Mouse (Mus musculus) kidney, adult 11 months (tissue): ENCODE results near the gene Glis1.
A peak's percentile ranks its signal among the peaks of the same experiment; 100 is the strongest.

Experiments used
- DNase-seq: peaks from one replicate; pipeline ENCODE4 v3.0.0; 2022

The Glis1 gene

GRCm38 (mm10) chr4:107434356-107435237, at the start of gene Glis1:
TSS of gene Glis1 (plus strand) at chr4:107434591.
- peak; percentile 82 for DNase-seq

DNA sequence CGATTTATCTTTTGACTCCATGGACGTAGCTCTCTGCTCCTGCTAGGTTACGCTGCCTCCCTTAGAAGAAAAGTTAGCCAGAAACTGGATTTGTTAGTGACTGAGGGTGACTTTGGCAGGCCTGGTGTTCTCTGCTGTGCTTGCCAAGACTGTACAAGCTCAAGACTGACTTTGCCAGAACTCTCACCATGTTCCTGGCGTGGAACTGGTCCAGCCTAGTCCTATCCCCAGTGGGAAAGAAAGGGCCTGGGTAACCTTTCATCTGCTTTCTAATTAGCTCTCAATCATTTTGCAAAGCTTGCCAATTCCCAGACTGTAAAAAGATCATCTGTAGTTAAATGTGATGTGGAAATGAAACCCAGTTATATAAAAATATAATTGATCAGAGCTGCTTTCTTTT, 47.4 kb upstream of the Glis1 start:
- DNase-seq, result peak; percentile 45

- no peak for DNase-seq
Measured at GRCm38 (mm10) chr4:107387465-107387864, 46.9 kb upstream of the Glis1 start.

DNA sequence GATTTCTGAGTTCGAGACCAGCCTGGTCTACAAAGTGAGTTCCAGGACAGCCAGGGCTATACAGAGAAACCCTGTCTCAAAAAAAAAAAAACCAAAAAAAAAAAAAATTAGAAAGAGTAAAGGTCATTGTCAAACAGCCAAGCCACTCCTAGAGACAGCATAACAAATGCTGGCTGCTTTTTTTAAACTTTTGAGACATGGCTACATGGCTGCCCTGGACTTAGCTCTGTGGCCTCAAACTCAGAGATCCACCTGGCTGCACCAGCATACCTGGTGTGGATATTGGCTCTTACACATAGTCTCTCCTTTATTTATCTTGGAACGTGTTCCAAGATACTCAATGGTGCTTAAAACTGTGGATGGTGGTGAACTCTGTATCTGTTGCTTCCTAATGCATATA, 46.1 kb upstream of the Glis1 start:
- DNase-seq, result peak; percentile 69

DNA sequence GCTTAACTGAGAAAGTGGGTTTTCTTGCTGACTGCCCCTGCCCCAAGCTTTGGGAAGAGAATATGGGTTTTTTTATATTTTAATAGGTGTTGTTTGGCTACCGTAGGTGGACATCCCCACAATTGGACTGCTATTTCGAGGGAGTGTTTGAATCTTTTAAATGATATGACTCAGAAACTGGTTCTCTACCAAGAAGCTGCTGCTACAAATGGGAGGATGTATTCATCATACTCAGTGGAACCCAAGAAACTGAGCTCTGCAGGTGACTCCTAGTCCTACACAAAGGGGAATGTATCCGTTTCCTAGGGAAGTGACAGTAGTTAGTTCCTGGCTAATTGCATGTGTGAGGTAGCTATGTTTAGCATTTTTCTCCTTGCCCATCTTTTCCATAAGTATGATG, 45.0 kb upstream of the Glis1 start:
- DNase-seq, result no peak

DNA sequence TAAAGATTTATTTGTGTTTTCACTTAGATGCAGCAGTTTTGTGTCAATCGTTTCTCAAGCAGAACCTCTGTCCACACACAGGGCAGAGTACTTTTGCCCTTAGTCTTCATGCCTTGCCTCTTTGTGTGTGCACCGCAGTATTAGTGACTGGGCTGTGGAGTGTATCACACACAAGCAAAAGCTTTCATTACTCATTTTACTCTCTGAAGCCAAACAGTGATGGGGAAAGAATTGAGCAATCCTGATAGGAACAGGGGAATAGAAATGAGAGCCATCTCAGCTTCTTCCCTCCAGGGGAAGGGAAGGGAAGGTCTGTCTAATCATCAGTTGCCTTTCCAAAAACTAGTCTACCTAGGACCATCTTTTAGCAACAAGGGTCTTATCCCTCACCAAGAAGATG, 40.6 kb upstream of the Glis1 start:
- no peak for DNase-seq

GRCm38 (mm10) chr4:107420202-107420601, 14.2 kb upstream of the Glis1 start:
- DNase-seq, result no peak

- DNase-seq, result no peak
Measured at GRCm38 (mm10) chr4:107421711-107422110, 12.7 kb upstream of the Glis1 start.

GRCm38 (mm10) chr4:107422176-107422575, 12.2 kb upstream of the Glis1 start:
- DNase-seq, result peak; percentile 25

GRCm38 (mm10) chr4:107425616-107426015, 8.8 kb upstream of the Glis1 start:
- DNase-seq, result no peak

- no peak for DNase-seq
Measured at GRCm38 (mm10) chr4:107426631-107427030, 7.8 kb upstream of the Glis1 start.

- DNase-seq, result no peak
Measured at GRCm38 (mm10) chr4:107432717-107433116, 1.7 kb upstream of the Glis1 start.

DNA sequence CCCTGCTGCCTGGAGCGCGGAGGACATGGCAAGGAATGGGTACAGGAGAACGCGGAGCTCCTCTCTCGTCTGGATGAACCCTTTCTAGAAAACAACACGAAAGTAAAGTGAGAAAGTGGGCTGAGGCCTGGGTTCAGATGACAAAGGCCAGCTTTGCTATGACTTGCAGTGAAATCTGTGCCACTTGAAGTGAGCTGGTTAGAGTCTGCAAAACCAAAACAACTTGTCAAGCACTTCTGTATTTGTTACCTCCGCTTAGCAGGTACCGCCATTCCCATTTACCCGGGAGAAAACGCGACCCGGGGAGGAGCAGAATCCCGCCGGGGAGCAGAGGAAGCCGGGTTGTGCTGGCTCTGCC, 414 bp upstream of the Glis1 start:
- DNase-seq, result no peak

- DNase-seq, result no peak
Measured at GRCm38 (mm10) chr4:107435238-107435946, 1.0 kb downstream of the Glis1 start.

DNA sequence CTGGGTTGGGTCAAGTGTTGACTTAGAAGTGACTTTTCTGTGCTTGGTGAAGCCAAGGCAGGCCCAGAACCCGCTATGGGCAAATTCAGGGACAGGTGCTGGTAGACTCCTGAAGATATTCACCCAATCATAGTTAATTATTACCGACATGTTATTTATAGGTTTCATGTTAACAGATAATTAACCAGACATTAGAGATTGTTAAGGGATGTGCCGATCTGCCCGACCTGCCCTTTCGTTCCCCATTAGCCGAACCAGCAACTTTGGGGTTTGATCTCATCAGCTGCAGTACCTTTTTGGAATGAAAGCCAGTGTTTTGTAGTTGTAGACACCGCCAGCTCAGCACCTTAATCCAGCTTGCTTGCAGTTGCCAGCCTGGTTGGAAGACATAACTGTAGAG, 2.1 kb downstream of the Glis1 start:
- DNase-seq, result peak; percentile 80

DNA sequence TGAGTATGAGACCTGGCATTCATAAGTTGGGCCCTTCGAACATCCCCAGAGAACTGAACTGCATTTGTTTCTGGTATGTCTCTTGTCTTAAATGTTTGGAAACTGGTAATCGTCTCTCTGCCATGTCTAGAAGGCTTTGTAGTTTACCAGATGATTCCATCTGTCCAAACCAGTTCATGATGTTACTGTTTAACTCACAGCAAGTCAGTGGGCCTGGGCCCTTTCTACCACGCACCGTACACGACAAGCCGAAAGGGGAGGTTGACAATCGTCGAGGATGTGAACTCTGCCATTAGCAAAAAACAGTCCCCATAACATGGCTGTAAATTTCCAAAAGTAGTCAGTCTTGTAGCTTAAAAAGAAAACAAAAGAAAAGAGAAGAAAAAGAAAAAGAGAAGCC, 4.3 kb downstream of the Glis1 start:
- DNase-seq, result peak; percentile 26

DNA sequence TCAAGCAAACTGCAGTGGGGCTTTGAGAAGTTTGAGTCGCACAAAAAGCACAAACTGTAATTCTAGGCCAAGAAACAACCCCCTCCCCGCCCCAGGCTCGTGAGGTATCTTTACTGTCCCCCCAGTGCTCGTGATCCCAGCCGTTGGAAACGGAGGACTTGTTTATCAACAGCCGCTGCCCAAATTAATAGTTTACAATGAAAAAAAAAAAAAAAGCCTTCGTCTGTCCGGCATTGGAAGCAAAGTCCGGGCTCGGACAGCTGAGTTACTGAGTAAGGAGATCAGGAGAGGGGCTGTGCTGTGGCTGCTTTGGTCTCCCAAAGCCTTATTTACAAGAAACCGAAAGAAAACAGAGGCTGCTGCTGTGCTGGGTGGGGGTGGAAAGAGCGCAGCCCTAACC, 5.9 kb downstream of the Glis1 start:
- DNase-seq, result peak; percentile 69

DNA sequence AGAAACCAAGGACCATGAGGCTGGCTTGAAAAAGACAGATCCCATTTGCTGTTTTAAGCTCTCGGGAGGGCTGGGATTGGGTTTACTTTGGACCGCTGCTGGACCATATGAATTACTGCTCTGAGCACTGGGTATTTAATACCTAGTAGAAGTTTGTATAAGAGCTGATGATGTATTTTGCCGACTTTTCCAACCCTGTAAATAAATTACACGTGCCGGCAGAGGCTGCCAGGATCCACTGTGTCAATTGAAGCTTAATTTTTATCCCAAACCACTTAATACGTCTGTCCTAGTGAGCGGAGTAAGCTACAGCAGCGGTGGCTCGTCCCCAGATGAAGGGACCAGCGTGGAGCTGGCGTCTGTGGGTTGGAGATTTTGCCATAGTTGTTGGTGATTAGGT, 7.9 kb downstream of the Glis1 start:
- peak; percentile 73 for DNase-seq

DNA sequence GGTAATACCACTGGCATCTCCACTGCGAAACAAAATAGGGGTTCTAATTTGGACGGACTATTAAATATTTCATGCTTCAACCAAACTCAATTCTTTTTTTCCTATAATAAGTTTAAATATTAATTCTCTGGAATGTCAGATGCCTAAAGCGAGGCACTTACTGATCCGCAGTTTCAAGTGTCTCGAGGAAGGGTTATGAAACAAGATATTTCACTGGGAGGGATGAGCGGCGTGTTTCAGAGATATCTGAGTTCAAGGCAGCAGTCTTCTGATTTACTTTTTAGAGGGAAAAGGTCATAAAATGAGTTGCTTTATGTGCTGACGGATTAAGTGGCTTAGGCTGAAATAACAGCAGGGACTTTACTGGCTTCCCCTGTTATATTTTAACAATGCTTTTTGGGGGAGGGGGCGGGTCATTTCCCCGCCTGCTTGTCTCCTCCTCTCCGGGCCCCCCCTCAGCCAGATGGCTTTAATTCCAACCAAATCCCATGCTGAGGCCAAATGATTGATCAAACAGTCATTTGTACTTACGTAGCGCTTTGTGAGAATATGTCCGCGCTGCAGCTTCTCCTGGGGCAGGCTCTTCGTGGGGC, 8.6 kb downstream of the Glis1 start:
- DNase-seq, result no peak

GRCm38 (mm10) chr4:107443621-107444020, 9.2 kb downstream of the Glis1 start:
- DNase-seq, result no peak

DNA sequence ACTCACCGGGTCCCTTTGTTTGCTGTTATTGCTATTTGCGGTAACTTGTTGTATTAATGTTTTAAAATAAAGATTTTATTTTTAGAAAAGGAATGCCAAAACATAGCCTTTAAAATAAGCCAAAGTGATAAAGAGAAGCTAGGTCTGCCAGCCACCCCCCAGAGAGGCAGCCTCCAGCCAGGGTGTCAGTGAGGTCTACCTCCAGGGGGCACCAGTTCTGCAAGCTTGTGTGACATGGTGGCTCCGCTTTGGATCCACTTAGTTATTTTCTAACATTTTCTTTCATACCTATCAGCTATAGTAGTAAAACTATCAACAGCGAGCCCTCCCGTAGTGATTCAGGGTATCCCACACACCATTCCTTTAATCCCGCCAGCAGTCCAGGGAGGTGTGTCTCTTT, 14.1 kb downstream of the Glis1 start:
- DNase-seq, result no peak

DNA sequence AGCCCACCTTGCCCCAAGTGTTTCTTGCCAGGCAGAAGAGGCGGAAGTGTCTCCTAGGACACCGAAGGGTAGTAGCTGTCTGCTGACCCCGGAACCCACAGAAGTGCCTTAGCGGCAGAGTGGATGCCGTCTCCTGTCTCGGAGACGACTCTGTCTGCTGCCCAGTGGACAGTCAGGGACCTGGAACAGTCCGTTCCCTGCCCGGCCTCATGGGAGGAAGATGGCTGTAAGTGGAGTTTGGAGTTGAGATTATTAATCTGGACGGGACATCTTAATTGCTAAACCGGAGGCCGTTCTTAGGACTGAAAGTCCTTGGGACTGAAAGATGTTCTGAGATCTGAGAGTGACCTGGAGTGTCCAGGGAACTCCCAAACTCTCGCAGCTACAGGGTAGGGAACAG, 15.1 kb downstream of the Glis1 start:
- DNase-seq, result no peak

GRCm38 (mm10) chr4:107452266-107453015, 18.1 kb downstream of the Glis1 start:
- no peak for DNase-seq
